Mouse (Mus musculus) right cerebral cortex, postnatal 10 days (tissue): Measurements from ENCODE around the gene Kcnq2.

Experiments used
- DNase-seq, 2 experiments: peaks; one replicate each; pipeline ENCODE4 v3.0.0; 2021; ENCODE audit warnings: low spot score in 2 of 2

Gene Kcnq2

GRCm38 (mm10) chr2:181147546-181148317 is 12.6 kb upstream of the Kcnq2 start:
- peak in 1 of 2 experiments; percentile 71 for DNase-seq

GRCm38 (mm10) chr2:181146976-181147545 is 12.0 kb upstream of the Kcnq2 start:
- DNase-seq, result peak in 1 of 2 experiments; percentile 33

GRCm38 (mm10) chr2:181144675-181145074 is 9.6 kb upstream of the Kcnq2 start:
- no peak for DNase-seq

DNA sequence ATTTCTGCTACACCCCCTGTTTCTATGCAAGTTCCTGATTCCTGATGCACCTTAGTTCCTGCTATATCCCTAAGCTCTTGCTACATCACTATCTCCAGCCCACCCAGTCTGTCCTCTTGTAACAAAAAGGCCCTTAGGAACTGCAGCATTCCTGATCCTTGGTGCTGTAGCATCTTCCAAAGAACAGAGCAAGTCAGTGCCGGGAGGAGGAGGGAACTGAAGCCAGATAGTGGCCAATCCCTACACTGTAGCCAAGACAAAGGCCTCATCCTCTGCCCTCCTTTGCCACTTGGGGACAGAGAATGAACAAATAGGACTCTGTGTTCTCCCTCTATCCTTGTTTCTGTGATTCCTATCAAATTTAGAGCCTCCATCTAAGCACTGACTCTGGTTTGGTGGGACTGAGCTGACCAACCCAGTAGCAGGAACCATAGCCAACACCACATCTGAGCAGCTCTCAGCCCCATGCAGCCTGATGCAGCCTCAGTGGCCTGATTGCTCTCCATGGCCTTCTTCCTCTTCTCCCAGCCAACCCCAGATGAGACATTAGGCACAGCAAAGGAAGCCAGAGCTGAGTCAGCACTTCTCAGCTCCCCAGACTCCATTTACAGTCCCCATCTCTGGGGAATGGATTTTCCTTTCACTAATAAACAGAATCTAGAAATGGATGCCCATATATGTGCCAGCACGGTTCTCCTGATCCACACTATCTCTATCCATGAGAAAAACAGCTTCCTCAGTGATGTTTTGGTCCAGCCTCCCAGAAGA is 8.6 kb upstream of the Kcnq2 start:
- no peak for DNase-seq

DNA sequence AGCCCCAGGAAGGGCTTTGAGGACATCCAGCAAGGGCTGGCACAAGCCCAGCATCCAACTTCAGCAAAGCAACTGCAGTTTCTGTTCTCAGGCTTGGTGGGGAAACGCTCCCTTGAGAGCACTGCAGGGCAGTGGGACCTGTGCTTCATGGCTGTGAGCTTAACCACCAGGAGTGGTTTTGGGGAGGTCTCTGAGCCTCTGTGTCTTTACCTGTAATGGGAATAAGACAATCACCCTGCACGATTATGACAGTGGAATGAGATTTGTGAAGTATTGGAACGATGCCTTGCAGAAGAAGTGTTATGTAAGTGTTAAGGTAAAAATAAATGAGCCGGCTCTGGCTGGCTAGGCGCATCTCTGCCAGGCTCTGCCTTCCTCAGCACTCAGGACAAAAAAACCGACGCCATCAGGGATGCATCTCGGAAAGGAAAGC is 7.6 kb upstream of the Kcnq2 start:
- DNase-seq, result peak in 1 of 2 experiments; percentile 62

- DNase-seq, result no peak
These were observed 4.6 kb upstream of the Kcnq2 start for GRCm38 (mm10) chr2:181139641-181140193.

- DNase-seq, result peak in 1 of 2 experiments; percentile 35
These were observed 1.8 kb upstream of the Kcnq2 start for GRCm38 (mm10) chr2:181136934-181137333.

GRCm38 (mm10) chr2:181135446-181135818 is 332 bp upstream of the Kcnq2 start:
- no peak for DNase-seq

DNA sequence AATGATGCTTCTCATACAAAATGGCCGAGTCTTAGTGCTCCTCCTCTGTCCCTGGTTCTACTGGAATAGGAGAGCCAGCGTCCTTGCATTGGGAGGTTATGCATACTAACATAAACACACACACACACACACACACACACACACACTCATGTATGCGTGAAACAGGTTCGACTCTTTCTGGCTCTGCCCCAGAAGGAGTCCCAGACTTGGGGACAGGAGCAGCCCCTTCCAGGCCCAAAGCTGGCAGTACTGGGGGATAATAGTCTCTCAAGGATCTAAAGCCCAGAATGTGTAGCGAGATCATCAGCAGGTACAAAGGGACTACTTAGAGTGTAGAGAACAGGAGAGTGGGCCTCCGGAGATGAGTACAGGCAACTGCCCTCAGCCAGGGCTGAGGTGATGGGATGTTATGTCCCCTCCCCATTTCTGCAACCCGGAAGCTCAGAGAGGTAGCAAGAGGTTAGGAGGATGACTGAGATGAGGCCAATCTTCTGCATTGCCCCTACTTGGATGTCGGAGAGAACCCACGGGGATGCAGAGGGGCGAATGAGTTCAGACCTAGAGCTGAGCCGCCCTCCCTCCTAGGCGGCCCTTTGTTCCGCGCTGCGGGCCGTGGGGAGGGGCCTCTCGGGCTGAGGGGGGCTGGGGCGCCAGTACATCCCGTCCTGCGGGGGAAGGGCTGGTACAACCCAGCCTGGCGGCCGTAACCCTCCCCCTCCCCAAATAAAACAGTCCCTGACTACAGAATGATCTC is 1.1 kb downstream of the Kcnq2 start:
- DNase-seq, result peak in 1 of 2 experiments; percentile 59

DNA sequence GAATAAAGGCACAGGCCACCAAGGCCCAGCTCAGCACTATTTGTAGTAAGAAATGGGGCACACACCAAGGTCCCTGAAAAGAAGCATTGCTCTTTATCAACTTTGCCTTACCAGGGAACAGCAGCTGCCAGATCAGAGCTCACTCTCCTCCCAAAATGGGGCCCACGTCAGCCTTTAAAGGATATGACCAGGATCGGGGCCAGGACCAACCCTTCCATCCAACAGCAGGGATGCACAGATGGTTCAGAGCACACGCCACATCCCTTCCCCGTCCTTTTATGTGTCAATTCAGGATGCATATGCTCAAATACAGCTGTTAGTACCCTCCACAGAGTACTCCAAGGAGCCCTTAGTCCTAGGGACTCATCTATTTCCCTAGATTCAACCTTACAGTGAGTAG is 4.9 kb downstream of the Kcnq2 start:
- no peak for DNase-seq

DNA sequence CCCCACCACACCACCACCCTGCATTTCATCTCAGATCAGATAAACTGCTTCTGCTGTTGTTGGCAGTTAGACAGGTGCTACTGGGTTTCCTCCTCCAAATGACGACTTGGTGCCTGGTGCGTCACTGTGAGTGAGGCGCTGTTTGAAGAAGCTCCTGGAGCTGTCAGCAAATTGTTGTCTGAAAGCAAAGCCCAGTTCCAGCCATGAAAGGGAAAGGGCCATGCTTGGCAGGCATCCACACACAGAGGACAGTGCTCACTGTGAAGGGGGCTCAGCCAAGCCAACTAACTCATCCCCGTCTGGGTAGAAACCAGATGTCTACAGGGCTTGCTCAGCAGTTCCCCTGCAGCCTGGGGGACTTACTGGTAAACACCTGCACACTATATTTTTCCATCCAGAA is 6.1 kb downstream of the Kcnq2 start:
- DNase-seq, result peak; percentile 73 to 78

- DNase-seq, result no peak
These were observed 7.3 kb downstream of the Kcnq2 start for GRCm38 (mm10) chr2:181127786-181128185.

DNA sequence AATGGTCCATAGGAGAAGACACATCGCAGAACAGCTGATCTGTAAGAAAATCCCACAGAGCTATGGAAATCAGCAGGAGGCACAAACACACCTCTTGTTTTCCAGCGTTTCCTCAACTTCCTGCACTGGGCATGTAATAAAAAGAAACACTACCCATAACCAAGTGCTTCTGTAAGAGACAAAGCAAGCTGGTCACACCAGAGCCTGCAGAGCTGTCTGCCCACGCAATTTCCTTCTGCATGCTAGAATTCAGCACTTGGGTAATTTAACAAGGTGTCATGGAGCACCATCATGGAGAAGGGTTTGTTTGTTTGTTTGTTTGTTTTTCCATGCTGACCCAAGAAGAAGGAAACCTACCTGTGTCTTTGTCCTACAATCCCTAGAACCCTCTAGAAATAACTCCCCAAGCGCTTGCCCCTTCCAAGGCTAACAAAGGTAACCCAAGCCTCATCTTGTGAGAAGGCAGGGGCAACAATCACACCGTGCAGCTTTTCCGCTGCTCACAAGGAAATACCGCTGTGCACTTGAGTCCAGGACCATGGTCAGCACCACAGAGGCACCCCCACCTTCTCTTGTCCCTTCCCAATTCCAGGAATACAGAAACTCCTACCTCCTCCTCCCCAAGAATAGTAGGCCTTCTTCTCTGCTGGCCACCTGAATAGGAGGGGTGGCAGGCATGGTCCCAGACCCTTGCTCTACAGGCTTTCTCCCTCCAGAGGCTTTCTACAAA is 9.2 kb downstream of the Kcnq2 start:
- no peak for DNase-seq

DNA sequence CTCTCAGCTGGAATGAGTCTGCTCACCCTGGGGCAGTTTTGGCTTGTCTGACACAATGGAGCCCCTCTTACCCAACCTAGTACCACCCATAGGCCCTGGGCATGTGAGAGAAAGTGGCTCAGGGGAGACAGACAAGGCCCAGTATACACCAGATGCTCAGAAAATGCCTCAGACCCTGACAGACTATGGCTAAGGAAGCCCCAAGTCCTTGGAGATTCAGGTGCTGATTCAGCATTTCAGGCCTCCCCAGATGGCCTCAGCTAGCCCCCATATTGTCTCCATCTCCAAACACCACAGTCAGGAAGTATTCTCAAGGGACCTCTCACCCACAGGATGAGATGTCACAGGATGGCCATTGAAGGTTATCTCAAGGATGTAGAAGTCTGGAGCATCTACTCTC is 12.5 kb downstream of the Kcnq2 start:
- no peak for DNase-seq

- peak; percentile 83 to 90 for DNase-seq
These were observed 14.1 kb downstream of the Kcnq2 start for GRCm38 (mm10) chr2:181120922-181121449.

GRCm38 (mm10) chr2:181119952-181120351 is 15.1 kb downstream of the Kcnq2 start:
- peak; percentile 85 to 92 for DNase-seq

DNA sequence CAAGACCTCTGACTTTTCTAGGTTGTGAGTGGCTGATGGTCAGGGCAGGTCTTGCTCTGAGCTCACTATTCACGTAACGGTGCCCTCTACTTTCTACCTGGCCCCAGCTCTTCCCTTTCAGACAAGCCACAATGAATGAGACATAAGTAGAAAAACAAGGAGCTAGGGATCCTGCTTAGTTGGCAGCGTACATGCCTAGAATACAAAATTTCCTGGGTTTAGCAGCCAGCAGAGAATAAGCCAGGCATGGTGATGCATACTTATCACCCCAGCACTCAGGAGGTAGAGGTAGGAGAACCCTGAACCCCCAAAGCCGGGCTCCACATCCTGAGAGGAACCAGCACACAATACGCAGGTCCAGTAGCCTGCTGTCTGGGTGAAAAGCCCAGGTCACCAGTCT is 18.7 kb downstream of the Kcnq2 start:
- no peak for DNase-seq

GRCm38 (mm10) chr2:181115367-181115766 is 19.7 kb downstream of the Kcnq2 start:
- DNase-seq, result no peak

DNA sequence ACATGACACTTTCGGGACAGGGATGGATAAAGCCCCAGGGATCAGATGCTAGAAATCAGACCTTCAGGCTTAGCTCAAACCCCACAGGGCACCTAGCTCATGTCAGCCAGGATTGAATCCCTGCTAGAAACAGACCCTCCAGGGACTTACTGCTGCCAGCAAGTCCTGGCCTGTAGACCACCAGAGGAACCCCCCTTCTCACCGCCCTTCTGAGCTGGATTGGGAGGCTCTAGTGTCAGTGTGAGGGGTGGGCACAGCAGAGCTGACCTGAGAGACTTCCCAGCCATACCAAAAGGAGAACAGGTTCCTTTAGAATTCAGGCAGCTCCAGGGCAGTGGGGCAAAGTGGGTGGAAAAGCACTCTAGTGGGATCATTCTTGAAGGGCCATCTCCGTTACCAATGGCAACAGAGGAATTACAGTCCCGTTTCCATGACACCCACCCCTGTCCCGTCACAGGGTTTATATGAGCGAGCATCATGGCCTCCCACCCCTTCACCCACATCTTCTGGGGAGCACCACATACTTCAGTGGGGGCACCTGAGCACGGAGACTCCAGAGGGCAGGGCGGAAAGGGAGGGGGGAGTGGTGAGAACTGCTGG is 21.2 kb downstream of the Kcnq2 start:
- DNase-seq, result no peak

DNA sequence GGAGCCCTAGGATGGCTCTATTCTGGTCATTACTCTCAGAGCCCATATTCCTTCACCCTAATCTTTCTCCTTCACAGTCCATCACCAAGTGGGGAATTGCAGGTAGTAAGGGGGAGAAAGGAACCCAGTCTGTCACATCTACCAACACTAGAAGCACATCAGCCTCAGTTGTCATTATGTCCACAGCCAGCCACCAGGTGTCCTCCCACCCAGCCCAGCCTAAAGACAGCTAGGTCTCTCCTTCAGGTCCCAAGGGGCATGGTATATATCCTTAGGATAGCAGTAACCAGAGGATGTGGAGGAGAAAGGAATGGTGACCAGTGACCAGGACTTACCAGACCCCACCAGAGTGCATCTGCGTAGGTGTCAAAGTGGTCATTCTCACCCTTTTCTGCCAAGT is 23.4 kb downstream of the Kcnq2 start:
- no peak for DNase-seq
